In the genomic region with DNA sequence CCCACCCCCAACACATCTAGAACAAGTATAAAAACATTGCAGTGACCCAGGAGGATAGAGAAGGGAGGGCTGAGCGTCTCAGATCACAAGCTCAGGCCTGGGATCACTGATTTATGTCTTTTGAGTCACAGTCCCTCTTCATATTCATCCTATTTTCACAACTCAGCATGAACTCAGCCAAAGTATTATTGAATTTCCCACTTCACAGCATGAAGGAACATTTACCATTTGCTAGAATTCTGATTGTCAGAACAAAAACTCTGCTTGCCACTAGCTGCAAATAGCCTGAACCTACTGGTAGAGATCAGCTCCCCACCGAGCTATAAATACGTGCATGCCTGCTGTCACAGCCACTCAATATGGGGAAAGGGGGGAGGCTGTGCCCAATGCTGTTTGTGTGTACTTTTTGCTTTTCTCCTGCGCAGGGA, we compare ENCODE assay signal across 12 mouse cellular contexts. TPM values are rescaled to one million over a fixed set of nuclear protein-coding genes. Genes with fewer than 3 reads are reported as not detected.
A peak's percentile ranks its signal among the peaks of the same experiment; 100 is the strongest.
DNase-seq lines count a peak whose midpoint lies in the region; ATAC-seq lines count a peak whose summit lies in the region.
"Had no signal": no experiment of that assay in that cellular context is flagged by ENCODE, and none has a peak within 500 bp of the region (broad histone marks: within the 10 kb centered on the region; RNA-seq: fewer than 3 reads in every experiment).

No protein-coding gene starts in this region.

- no peaks in the 10 kb centered on the region for H3K36me3 ChIP-seq in heart, embryonic 16.5 days (ENCODE audit: control insufficient read depth, insufficient read depth)
- H3K36me3 ChIP-seq in midbrain, embryonic 16.5 days (ENCODE audit: control insufficient read depth, insufficient read depth, low read length), result no peaks in the 10 kb centered on the region
- H3K36me3 ChIP-seq: liver, embryonic 12.5 days had no signal

- no peak overlapping the region for H3K9ac ChIP-seq in heart, embryonic 16.5 days (ENCODE audit: low read length)
- H3K9ac ChIP-seq in midbrain, embryonic 16.5 days (ENCODE audit: low read depth, low read length), result no peak overlapping the region
- H3K9ac ChIP-seq: liver, embryonic 12.5 days had no signal

- peak; percentile 52; the same call in 1 of the 2 replicates for ATAC-seq in heart, embryonic 16.5 days (replicated peaks; ENCODE audit: extremely low read depth, insufficient read depth, low FRiP score)
- ATAC-seq in midbrain, embryonic 16.5 days, result peak; percentile 80; the same call in 1 of the 2 replicates
- ATAC-seq in CD4-positive, CD25-positive, alpha-beta regulatory T cell, adult 4 months, result no peak
- ATAC-seq: liver, embryonic 12.5 days had no signal

- no peaks in the 10 kb centered on the region for H3K27me3 ChIP-seq in heart, embryonic 16.5 days (ENCODE audit: control insufficient read depth, insufficient read depth, low read length)
- no peaks in the 10 kb centered on the region for H3K27me3 ChIP-seq in midbrain, embryonic 16.5 days (ENCODE audit: control insufficient read depth, insufficient read depth, low read depth, low read length)
- H3K27me3 ChIP-seq: liver, embryonic 12.5 days had no signal

- 41% methylated on average over 4 of the region's 4 CpGs for WGBS in heart, embryonic 16.5 days
- WGBS in midbrain, embryonic 16.5 days, result 21% methylated on average over 4 of the region's 4 CpGs

- H3K27ac ChIP-seq in heart, embryonic 16.5 days (ENCODE audit: low read length), result no peak overlapping the region; the same call in 1 of the 2 replicates
- H3K27ac ChIP-seq in midbrain, embryonic 16.5 days (ENCODE audit: low read length), result no peak overlapping the region
- H3K27ac ChIP-seq: liver, embryonic 12.5 days had no signal

- no peak overlapping the region for H3K4me2 ChIP-seq in heart, embryonic 16.5 days (ENCODE audit: low read depth, low read length)
- no peak overlapping the region for H3K4me2 ChIP-seq in midbrain, embryonic 16.5 days (ENCODE audit: low read length)
- H3K4me2 ChIP-seq: liver, embryonic 12.5 days had no signal

- H3K4me3 ChIP-seq in heart, embryonic 16.5 days (ENCODE audit: low read length), result no peak overlapping the region
- H3K4me3 ChIP-seq in midbrain, embryonic 16.5 days (ENCODE audit: low read depth, low read length), result no peak overlapping the region
- H3K4me3 ChIP-seq: liver, embryonic 12.5 days had no signal

- DNase-seq in cerebellum, adult 11-12 months, result peak; percentile 56
- DNase-seq in cerebellum, postnatal 14 days, result no peak
- no peak for DNase-seq in heart, adult 11 months
- peak; percentile 6 for DNase-seq in gastrocnemius, postnatal 25 days
- no peak for DNase-seq in thymus, postnatal 4 days
- DNase-seq: adrenal gland, postnatal 14 days; kidney, adult 11 months had no signal

- no peaks in the 10 kb centered on the region for H3K4me1 ChIP-seq in heart, embryonic 16.5 days (ENCODE audit: control insufficient read depth, insufficient read depth, low read length)
- no peaks in the 10 kb centered on the region for H3K4me1 ChIP-seq in midbrain, embryonic 16.5 days (ENCODE audit: control insufficient read depth, insufficient read depth, low read length)
- H3K4me1 ChIP-seq: liver, embryonic 12.5 days had no signal

- H3K9me3 ChIP-seq in heart, embryonic 16.5 days (replicated peaks; ENCODE audit: control insufficient read depth, low read length), result no peaks in the 10 kb centered on the region
- H3K9me3 ChIP-seq in midbrain, embryonic 16.5 days (replicated peaks; ENCODE audit: control insufficient read depth, low read length, poor library complexity, severe bottlenecking), result no peaks in the 10 kb centered on the region
- H3K9me3 ChIP-seq: liver, embryonic 12.5 days had no signal

RNA-seq across cellular contexts. Expression of a gene that starts 59.1 kb away (rescaled TPM):
- 2.2 and 3.2 TPM in 2 replicates for polyA plus RNA-seq in heart, embryonic 16.5 days (2015; fragmentation: Nextera tagmentation; extraction: Ambion mirVana)
- total RNA-seq in gastrocnemius, postnatal 25 days (2021), result not detected
- polyA plus RNA-seq in midbrain, embryonic 16.5 days (2015; fragmentation: Nextera tagmentation; extraction: Ambion mirVana), result 5.2 and 5.6 TPM in 2 replicates
- not detected for polyA plus RNA-seq in CD4-positive, CD25-positive, alpha-beta regulatory T cell, adult 4 months (2017; shearing (Covaris generic))
- polyA plus RNA-seq: gonadal fat pad, adult 2 months; liver, embryonic 12.5 days had no signal

Comparison
In these comparisons a context has a peak if more than half of its experiments do, and no peak if none do; other contexts are left out.
1. DNase-seq: peak in cerebellum, adult 11-12 months (single experiment) and gastrocnemius, postnatal 25 days (single experiment); none in cerebellum, postnatal 14 days (0 of 2), heart, adult 11 months (single experiment) and thymus, postnatal 4 days (single experiment).